Mouse (Mus musculus) spleen, postnatal 36 days (tissue): ENCODE data around the gene Olfr125.

ENCODE experiments used
- DNase-seq, 2 experiments: peaks; one replicate each; pipeline ENCODE4 v3.0.0; 2022; ENCODE audit warnings: low spot score in 2 of 2, mixed read lengths in 1 of 2

Olfr125 gene

DNA sequence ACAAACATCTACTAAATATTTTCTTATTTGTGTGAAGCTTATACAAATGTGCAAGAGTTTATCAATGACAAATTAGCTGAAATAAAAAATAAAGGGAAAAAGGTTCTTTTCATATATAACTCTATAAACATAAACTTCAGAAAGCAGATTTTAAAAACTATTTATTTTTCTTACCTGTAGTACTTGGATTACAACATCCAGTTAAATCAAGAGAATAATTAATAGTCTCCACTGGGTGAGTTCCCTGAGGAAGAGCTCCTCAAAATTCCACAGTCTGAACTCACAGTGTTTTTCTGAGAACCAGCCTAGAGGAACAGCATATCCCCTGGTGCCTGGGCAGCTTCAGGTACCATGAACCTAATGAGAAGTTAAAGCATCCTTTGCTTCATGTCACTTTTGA lies at the start of gene Olfr125:
Olfr125 (plus strand) TSS at position 301 of the 400 bp plus-strand sequence.
- no peak for DNase-seq

DNA sequence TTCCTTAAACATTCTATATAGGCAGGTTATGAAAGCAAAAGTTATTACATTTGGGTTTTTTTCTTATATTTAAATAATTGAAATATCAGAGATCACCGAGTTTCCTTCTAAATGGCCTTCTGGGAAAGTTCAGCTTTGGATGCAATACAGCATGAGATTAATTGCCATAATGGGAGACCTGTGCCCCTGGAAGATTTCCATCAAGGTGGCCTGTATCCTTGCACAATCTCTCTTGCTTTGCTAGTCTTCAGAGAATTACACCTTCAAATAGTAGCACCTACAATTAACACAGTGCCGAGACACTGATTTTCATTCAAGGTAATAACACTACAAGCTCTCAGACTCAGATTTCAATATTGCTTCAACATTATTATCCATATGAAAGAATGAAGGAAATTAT lies 39.5 kb upstream of the Olfr125 start, which contains the start of gene Olfr123:
Olfr123 (plus strand) TSS at position 301 of the 400 bp plus-strand sequence.
- DNase-seq = no peak

DNA sequence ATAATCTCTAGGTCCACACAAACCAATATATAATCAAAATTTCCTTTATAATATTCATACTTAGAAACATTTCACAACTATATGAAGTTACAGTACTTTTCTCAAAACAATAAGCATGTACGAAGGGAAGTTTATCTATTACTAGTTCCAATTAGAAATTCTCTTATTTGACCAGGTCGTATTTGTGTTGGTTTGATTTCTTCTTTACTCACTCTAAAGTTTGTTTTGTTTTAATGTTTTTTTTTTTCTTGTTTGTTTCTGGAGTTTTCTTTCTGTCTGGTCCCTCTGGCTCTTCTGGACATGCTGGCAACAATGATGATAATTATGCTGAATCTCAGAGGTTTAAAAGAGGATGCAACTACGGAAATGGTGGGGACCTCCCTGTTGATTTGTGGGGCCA lies 33.2 kb upstream of the Olfr125 start, which contains the start of gene Olfr124:
Olfr124 (plus strand) TSS at position 301 of the 400 bp plus-strand sequence.
- DNase-seq = no peak

DNA sequence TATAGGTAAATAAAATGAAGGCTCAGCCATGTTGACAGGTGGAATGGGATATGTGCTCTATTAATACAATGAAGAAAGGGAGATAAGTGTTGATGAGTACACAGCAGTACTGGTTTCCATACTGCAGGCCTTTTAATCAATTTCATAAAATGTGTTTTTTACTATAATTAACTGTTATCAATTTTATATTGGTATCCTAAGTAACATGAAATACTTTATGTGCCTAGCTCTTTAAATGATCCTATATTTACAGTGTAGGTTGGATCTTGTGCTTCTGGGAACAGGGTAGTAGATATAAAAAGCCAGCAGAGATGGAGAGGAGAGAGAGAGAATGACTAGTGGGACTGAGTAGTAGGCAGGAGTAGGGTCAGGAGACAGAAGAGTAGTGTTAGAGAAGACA lies 14.4 kb downstream of the Olfr125 start, which contains the start of gene Olfr126:
Olfr126 (plus strand) TSS at position 301 of the 400 bp plus-strand sequence.
- DNase-seq = no peak

DNA sequence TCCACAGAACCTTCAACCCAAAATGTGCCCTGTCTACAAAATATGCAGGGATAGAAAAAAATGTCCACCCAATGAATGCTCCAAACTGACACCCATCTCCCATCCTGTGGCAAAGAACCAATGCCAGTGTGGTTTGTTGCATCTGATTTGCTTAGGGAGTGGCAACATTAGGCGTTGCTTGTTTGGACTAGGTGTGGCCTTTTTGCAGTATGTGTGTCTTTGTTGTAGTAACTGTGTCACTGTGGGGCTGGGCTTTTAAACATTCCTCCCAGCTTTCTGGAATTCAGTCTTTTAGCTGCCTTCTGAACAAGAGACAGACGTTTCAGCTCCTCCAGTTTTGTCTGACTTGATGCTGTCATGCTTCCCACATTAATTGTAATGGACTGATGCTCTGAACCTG lies 31.2 kb downstream of the Olfr125 start:
- DNase-seq = no peak

DNA sequence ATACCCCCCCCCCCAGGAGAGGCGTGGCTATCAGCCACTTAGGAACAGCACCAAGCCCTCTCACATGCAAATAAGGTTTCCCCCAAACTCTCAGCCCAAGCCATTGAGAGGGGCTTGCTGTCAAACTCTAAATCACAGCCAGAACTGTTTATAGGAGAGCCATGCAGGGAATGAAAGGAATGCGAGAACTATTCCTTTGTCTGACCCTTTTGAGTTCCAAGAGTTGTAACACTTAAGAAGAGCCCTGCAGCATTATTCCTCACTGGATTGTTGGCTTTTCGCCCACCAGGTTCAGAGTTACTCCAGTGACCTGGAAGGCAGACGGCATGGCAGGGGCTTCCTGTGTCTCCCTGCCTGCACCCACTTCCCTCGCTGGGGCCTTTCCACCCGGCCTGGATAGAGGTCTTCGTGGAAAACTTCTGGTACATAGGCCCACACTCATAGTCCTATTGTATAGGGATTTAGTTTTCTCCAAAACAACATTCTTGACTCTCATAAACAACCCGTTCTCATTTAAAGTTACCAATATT lies 37.0 kb downstream of the Olfr125 start:
- DNase-seq = no peak

DNA sequence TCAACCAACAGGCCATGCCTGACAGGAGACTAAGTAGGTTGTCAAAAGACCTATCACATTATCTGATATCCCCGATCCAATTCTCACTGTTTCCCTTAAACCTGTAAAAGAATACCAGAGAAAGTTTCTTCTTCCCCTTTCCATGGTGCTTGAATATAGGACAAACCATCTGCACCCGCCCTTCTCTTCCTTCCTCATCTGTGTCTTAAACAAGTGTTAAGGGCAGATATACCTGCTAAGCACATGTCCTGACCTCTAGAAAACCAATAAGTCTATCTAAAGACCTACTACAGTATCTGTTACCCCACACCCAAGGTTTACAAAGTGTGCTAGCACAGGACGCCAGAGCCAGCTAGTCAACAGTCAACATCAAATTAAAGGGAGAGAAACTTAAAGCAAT lies 41.1 kb downstream of the Olfr125 start:
- no peak for DNase-seq
